Mouse (Mus musculus) liver, adult 2 months (tissue): ENCODE results near the gene Nyap1. TPM values are rescaled to one million over a fixed set of nuclear protein-coding genes. Genes with fewer than 3 reads are reported as not detected.
A peak's percentile ranks its signal among the peaks of the same experiment; 100 is the strongest.
"Not testable (repeated sequence)": the region's sequence is repeated elsewhere in the genome, so short reads cannot be mapped to it uniquely, and the experiment has no call there.

Experiments used
- DNase-seq: peaks from one replicate; pipeline ENCODE4 v3.0.0-alpha.2; 2011; ENCODE audit warnings: low read depth, low spot score; ENCODE audit errors: extremely low read depth
- H3K27ac ChIP-seq: fragments of 200-500 bp; replicated peaks from 2 replicates; pipeline ENCODE4 v1.5.1; 2012; ENCODE audit warnings: low read depth, mild to moderate bottlenecking, control low read depth, inconsistent platforms, low read length; ENCODE audit not compliant: insufficient read depth
- H3K27me3 ChIP-seq: fragments of 200-500 bp; 2 replicates; pipeline ENCODE4 v1.6.1; 2012; ENCODE audit warnings: mild to moderate bottlenecking, moderate library complexity, low read length, inconsistent platforms; ENCODE audit not compliant: control insufficient read depth, insufficient read depth
- H3K36me3 ChIP-seq: fragments of 200-500 bp; 2 replicates; pipeline ENCODE4 v1.6.1; 2012; ENCODE audit warnings: low read length, inconsistent platforms; ENCODE audit not compliant: control insufficient read depth, insufficient read depth
- H3K4me1 ChIP-seq: fragments of 200-500 bp; 2 replicates; pipeline ENCODE4 v1.6.1; 2011; ENCODE audit warnings: low read length; ENCODE audit not compliant: control insufficient read depth, insufficient read depth
- H3K4me3 ChIP-seq: fragments of 200-500 bp; 2 replicates; pipeline ENCODE4 v1.5.1; 2011; ENCODE audit warnings: low read depth, mild to moderate bottlenecking, control low read depth, low read length, moderate library complexity; ENCODE audit not compliant: insufficient read depth
- H3K79me2 ChIP-seq: fragments of 200-500 bp; 2 replicates; pipeline ENCODE4 v1.6.1; 2012; ENCODE audit warnings: inconsistent platforms, mild to moderate bottlenecking, low read length, moderate library complexity; ENCODE audit not compliant: control insufficient read depth, insufficient read depth
- H3K9ac ChIP-seq: fragments of 200-500 bp; 2 replicates; pipeline ENCODE4 v1.6.1; 2012; ENCODE audit warnings: low read depth, mild to moderate bottlenecking, control low read depth, inconsistent platforms, low read length
- CTCF ChIP-seq: fragments of 200-500 bp; IDR thresholded peaks from 2 replicates; pipeline ENCODE4 v1.5.1; 2011; ENCODE audit warnings: low read depth, low read length, control low read depth
- POLR2A ChIP-seq: fragments of 200-500 bp; IDR thresholded peaks from 2 replicates; pipeline ENCODE4 v1.6.1; 2011; ENCODE audit warnings: low read length, control low read depth; ENCODE audit not compliant: insufficient read depth; ENCODE audit errors: extremely low read depth
- WGBS: fragments of 180-500 bp; shearing (Covaris S2); methylation state at CpG from one replicate; pipeline ENCODE4 v1.1.7; 2018; 5-methylcytosine and 5-hydroxymethylcytosine counted together
- polyA plus RNA-seq: library from polyadenylated mRNA; depleted of rRNA; stranded (reverse); fragments of >200 nt; gene quantifications from 2 replicates; pipeline ENCODE4 v1.2.3, GENCODE M21; 2012
- total RNA-seq: library from RNA; depleted of rRNA; stranded (reverse); fragments of >200 nt; gene quantifications from 2 replicates; pipeline ENCODE4 v1.2.3, GENCODE M21; 2014

Nyap1 gene
- total and polyA plus RNA-seq, 2 experiments, result 0.18 to 0.28 TPM

- TF ChIP-seq CTCF, result no peak
- TF ChIP-seq POLR2A, result no peak
- H3K79me2 ChIP-seq, result no peaks in the 10 kb centered on the region; the same call in 1 of the 2 replicates
- no peak for DNase-seq
- no peak overlapping the region for H3K27ac ChIP-seq
- no peak overlapping the region for H3K9ac ChIP-seq
- no peak overlapping the region for H3K4me3 ChIP-seq
- H3K36me3 ChIP-seq, result no peaks in the 10 kb centered on the region
- no peaks in the 10 kb centered on the region for H3K27me3 ChIP-seq
- WGBS, result 94% methylated on average over 6 of the region's 6 CpGs
- H3K4me1 ChIP-seq, result peaks cover 2% of the 10 kb centered on the region; the same call in 1 of the 2 replicates
These were observed 10.6 kb upstream of the Nyap1 start for GRCm38 (mm10) chr5:137751988-137752387.

DNA sequence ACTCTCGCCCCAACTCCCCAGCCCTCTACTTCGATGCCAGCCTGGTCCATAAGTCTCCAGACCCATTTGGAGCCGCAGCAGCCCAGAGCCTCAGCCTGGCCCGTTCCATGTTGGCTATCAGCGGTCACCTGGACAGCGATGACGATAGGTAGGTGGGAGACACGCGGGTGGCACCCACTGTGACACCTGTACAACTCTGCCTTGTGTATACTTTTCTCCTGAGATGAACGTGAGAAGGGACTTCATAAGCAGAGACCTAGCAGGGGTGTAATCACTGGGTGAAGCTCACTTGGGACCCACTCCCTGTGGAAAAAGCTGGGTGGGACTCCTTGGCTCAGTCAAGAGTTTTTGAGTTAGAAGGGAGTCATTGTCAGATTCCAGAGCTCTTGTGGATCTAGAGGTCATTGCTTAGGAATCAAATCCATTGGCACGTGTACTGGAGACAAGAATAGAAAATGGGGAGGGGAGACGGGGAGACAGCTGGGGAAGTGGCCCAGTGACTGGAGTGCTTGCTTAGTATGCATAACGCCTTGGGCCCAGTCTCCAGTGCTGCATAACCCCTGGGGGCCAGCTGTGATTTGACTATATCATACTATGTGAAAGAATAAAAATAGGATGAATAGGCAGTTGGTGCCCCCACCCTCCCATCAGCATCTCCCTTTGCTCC, 9.9 kb upstream of the Nyap1 start:
- H3K36me3 ChIP-seq, result no peaks in the 10 kb centered on the region
- TF ChIP-seq CTCF (no peak), POLR2A (no peak)
- H3K79me2 ChIP-seq, result no peaks in the 10 kb centered on the region; the same call in 1 of the 2 replicates
- no peaks in the 10 kb centered on the region for H3K27me3 ChIP-seq
- WGBS, result 94% methylated on average over 13 of the region's 13 CpGs
- H3K4me3 ChIP-seq, result no peak overlapping the region
- no peak overlapping the region for H3K27ac ChIP-seq
- H3K4me1 ChIP-seq, result peaks cover 2% of the 10 kb centered on the region; the same call in 1 of the 2 replicates
- H3K9ac ChIP-seq, result no peak overlapping the region
- DNase-seq, result no peak

GRCm38 (mm10) chr5:137750212-137750611, 8.8 kb upstream of the Nyap1 start:
- H3K79me2 ChIP-seq, H3K4me3 ChIP-seq, H3K36me3 ChIP-seq, H3K9ac ChIP-seq, H3K27ac ChIP-seq, H3K4me1 ChIP-seq, DNase-seq, H3K27me3 ChIP-seq: not testable (repeated sequence)
- WGBS, result 88% methylated on average over 8 of the region's 8 CpGs

DNA sequence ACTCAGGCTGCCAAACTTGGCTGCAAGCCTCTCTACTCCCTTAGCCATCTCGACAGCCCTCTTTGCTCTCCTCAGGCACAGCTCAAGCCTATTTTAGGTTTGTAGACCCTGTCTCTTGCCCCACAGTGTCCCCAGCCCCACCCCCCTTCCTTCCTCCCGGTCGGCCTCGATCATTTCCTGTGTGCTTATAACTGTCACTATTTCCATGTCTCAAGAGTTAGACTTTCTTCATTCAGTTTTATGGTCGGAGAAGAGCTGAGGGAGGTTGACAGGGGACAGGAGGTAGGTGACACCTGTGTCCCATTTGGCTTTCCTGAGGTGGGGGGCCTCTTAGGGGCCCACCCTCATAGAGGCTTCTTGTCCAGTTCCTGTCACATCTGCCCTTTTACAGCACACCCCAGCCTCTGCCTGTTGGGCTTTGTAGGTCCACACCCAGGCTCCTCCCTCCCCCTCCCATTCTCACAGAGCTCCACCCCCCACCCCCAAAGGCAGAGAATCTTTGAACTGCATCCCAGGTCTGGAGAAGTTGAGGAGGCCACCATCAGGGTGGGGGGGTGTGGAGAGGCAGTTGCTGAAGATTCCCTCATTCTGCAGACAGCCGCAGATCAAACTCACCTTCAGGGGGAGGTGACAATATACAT, 7.9 kb upstream of the Nyap1 start:
- Histone ChIP-seq H3K27ac (peak overlapping the region; percentile 9; the same call in 1 of the 2 replicates), H3K9ac (no peak overlapping the region), H3K27me3 (no peaks in the 10 kb centered on the region), H3K36me3 (no peaks in the 10 kb centered on the region), H3K79me2 (no peaks in the 10 kb centered on the region; the same call in 1 of the 2 replicates), H3K4me1 (no peaks in the 10 kb centered on the region), H3K4me3 (no peak overlapping the region)
- no peak for TF ChIP-seq CTCF
- TF ChIP-seq POLR2A, result no peak
- WGBS, result 65% methylated on average over 6 of the region's 6 CpGs
- no peak for DNase-seq

DNA sequence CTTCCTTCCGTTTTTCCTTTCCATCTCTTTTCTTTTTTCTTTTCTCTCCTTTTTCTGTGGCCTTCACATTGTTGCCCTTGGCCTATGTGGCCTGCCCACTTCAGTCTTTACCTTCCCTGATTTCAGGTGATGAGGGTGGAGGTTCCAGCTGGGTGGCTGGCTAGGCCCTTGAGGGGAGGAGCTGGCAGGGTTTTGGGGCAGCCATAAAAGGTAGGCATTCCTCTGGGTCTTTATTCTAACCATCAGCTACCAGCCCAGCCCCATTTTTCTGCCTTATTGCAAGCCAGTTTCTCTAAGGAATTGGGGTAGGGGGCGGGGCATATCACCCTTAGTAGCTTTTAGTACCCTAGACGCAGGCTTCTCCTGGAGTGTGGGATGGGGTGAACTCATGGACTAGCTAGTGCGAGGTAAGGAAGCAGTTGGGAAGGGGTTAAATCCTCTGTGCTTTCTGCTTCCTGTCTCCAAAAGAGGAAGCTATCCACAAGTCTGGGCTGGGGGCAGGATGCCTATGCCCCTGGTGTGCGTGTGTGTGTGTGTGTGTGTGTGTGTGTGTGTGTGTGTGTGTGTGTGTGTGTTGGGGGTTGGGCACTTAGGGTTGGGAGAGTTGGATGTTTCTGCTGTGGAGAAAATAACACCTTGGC, 6.8 kb upstream of the Nyap1 start:
- Histone ChIP-seq H3K27me3 (no peaks in the 10 kb centered on the region), H3K4me3 (peak overlapping the region; percentile 38), H3K79me2 (no peaks in the 10 kb centered on the region; the same call in 1 of the 2 replicates), H3K36me3 (no peaks in the 10 kb centered on the region), H3K27ac (peak overlapping the region; percentile 36), H3K9ac (0 out of 2 replicates have a peak overlapping the region, but pooled peaks have one; percentile 27), H3K4me1 (no peaks in the 10 kb centered on the region)
- no peak for TF ChIP-seq POLR2A
- TF ChIP-seq CTCF, result no peak
- 51% methylated on average over 5 of the region's 5 CpGs for WGBS
- DNase-seq, result no peak
